Mouse (Mus musculus) gastrocnemius, adult 2 months (tissue): ENCODE data around the gene Slc13a2. TPM values are rescaled to one million over a fixed set of nuclear protein-coding genes. Genes with fewer than 3 reads are reported as not detected.

ENCODE experiments used
- DNase-seq: peaks from one replicate; pipeline ENCODE4 v3.0.0; 2022
- H3K27ac ChIP-seq: fragments of 200-600 bp; 2 replicates; pipeline ENCODE4 v1.8.1; 2022; ENCODE audit warnings: mild to moderate bottlenecking
- H3K4me3 ChIP-seq: fragments of 200-600 bp; 2 replicates; pipeline ENCODE4 v1.8.1; 2022; ENCODE audit warnings: mild to moderate bottlenecking, moderate library complexity
- CTCF ChIP-seq: fragments of 200-600 bp; IDR thresholded peaks from 2 replicates; pipeline ENCODE4 v1.8.1; 2022; ENCODE audit warnings: antibody characterized with exemption, mild to moderate bottlenecking, moderate library complexity
- intact Hi-C: fragments of 180-260 bp; cut with DNase I; formaldehyde crosslinking; loops from one replicate; pipeline ENCODE4 v1.15.1; 2025
- total RNA-seq, 2 experiments: library from RNA; stranded (reverse); gene quantifications; 2 replicates each; pipeline ENCODE4 v1.2.3; 2021

Slc13a2 gene
- total RNA-seq, 2 experiments from 2014 or later, result not detected

DNA sequence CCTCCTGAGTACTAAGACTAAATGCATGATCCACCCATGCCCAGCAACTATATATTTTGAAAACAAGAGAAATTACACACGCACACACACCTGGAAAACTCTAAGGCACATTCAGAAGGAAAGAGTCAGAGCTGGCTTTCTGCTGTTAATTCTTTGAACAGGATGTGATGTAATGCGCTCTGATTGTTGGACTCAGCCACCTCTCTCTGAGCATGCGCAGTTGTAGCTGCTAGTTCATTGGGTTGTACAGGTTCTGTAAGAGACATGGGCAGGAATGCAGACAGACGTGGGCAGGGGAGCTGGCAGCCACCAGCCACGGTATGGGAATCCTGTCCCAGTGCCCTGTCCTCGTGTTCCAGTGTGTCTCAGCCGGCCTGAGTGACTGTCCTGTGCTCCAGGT, 32.3 kb upstream of the Slc13a2 start:
- H3K27ac ChIP-seq, result no peak overlapping the region

DNA sequence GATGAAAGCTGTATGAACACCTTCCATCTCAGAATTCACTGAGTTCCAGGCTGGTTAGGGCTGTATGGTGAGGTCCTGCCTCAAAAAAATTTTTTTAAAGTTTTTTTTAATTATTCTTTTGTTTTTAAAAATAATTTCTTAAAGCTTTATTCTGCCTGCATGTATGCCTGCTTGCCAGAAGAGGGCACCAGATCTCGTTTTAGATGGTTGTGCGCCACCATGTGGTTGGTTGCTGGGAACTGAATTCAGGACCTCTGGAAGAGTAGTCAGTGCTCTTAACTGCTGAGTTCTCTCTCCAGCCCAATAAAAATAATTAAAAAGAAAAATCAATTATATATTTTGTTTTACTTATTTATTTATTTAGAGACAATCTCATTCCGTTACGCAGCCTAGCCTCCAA, 31.7 kb upstream of the Slc13a2 start:
- DNase-seq, result peak; percentile 68
- Histone ChIP-seq H3K4me3 (no peak overlapping the region), H3K27ac (no peak overlapping the region)
- intact Hi-C loops, result no loop called here
- TF ChIP-seq CTCF, result peak; percentile 97

More for the DNA sequence above, 32.3 kb upstream of the Slc13a2 start:
- no peak for TF ChIP-seq CTCF
- intact Hi-C loops, result no loop called here
- no peak overlapping the region for H3K4me3 ChIP-seq
- DNase-seq, result no peak

DNA sequence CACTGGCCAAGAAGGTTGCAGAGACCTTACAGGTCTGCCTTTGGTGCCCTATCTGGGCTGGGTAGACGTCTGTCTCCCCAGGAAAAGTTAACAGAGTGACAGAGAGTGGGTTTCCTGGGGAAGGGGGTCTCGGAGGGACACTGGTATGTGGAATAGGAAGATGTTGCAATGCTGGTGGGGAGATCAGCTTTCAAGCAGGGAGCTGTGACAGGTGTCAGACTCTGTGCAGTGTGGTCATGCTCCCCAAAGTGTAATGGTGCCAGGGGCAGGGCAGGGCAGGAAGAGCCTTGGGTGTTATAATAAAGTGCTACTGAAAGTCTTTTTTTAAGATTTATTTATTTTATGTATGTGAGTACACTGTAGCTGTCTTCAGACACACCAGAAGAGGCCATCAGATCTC, 28.3 kb upstream of the Slc13a2 start:
- no peak for TF ChIP-seq CTCF
- no peak overlapping the region for H3K27ac ChIP-seq
- intact Hi-C loops, result no loop called here
- DNase-seq, result no peak
- H3K4me3 ChIP-seq, result no peak overlapping the region

DNA sequence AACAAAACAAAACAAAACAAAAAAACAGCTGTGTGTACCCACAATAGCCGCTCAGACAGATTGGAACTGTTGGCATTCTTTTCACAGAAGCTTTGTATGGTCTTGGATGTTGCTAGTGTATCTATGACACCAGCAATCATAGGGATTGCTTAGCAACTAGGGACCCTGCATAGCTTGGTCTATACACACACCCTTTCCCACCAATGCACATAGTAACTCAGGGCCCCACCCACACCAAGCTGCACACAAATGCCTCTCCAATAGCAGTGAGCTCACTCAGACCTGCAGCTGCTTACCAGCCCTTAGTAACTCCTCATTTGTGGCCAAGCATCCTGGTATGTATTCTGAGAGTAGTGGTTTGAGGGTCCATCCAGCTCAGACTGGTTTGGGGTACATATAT, 26.2 kb upstream of the Slc13a2 start:
- no peak for DNase-seq
- no peak for TF ChIP-seq CTCF

DNA sequence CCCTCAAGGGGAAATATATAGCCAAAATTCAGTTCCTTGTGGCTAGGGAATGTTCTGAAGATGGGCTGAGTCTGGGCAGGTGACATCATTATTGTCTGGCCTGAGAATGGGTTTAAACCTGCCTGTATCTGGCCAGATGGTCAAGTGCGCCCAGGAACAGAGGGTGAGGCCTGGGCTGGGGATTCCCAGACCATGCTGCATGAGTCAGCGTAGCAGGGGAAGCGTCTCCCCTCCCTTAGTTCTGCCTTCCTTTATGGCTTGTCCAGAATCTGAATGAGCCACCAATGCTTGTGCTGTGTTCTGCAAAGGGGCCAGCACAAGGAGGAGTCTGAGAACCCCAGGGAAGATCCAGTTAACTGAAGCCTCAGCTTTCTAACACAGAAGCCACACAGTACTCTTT, 25.2 kb upstream of the Slc13a2 start:
- no peak overlapping the region for H3K4me3 ChIP-seq
- intact Hi-C loops, result no loop called here
- no peak for TF ChIP-seq CTCF
- peak; percentile 25 for DNase-seq
- H3K27ac ChIP-seq, result no peak overlapping the region

More for the DNA sequence above, 26.2 kb upstream of the Slc13a2 start:
- Histone ChIP-seq H3K4me3 (no peak overlapping the region), H3K27ac (no peak overlapping the region)
- intact Hi-C loops, result no loop called here

DNA sequence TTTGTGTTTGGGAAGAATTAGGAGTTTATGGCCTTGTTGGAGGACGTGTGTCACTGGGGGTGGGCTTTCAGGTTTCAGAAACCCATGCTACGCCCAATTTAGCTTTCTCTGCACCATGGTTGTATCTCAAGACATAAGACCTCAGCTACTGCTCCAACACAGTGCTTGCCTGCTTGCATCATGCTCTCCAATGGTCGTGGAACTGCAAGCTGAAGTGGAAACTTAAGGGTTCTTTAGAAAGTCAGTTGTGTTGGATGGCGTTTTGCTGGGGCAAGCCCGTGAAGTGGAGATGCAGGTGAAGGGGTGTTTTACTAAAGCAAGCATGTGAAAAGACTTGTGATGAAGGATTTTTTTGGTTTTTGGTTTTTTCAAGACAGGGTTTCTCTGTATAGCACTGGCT, 21.1 kb upstream of the Slc13a2 start:
- no peak overlapping the region for H3K4me3 ChIP-seq
- no peak overlapping the region for H3K27ac ChIP-seq
- intact Hi-C loops, result no loop called here
- no peak for TF ChIP-seq CTCF
- DNase-seq, result no peak

DNA sequence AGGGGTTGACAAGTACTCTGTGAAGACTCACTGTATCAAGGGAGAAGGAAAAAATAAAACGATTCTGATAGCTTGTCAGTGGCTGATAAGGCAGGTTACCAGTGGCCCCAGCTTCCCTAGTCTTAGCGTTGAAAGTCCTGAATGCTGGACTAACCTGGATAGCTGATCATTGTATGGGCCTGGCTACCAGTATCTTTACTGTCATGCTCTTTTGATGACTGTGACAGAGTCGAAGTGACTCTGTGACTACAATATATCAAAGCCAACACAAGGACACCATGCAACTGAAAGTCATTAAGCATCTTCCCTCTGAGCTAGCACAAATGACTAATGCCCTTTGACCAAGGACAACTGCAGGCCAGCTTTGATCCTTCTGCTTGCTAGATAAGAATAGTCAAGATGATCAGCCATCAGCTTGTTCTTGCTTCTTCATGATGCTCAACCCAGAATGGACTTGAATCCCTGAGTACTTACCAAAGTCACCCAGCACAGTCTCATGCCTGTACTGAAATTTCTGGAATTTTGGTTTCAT, 16.4 kb upstream of the Slc13a2 start:
- Histone ChIP-seq H3K27ac (no peak overlapping the region), H3K4me3 (no peak overlapping the region)
- no peak for TF ChIP-seq CTCF
- intact Hi-C loops, result no loop called here
- no peak for DNase-seq

DNA sequence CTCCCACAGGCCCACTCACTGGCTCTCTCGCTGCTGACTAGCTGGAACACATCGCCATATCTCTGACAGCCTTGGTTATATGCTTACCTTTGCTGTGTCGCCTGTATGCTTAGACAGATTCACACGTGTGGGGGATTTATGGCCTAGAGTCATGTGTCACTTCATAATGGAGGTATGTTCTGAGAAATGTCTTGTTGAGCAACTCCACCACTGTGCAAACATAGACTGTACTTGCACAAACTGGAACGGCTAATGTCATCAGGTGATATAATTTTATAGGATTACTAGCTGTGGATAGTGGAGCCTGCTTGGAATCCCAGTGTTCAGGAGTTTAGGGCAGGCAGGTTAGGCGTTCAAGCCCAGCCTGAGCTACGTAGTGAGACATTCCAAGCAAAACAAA, 15.2 kb upstream of the Slc13a2 start:
- intact Hi-C loops, result no loop called here
- Histone ChIP-seq H3K27ac (no peak overlapping the region), H3K4me3 (no peak overlapping the region)
- DNase-seq, result no peak
- no peak for TF ChIP-seq CTCF

DNA sequence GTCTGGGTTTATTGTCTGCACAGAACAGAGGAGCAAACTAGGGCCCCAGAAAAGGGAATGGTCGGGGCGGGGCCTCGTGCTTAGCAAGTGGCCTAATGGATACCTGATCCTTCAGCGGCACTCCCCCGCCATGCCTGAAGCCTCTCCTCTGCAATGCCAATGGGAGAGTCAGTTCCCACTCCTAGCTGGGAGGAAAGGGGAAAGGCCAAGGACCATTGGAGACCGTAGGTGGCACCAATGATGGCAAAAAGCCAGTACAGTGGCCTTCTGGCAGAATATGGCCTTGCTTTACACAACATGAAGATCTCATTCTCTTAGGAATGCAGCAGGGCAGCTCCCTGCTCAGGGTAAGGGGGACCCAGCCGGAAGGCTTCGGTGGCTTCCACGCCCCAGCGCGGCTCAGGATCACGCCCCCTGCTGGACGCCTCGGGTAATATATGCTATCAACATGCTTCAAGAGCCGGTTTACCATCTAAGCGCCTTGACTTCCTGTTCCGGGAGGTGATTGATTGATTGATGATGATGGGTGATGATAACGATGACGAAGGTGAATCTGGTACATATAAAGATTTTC, 13.8 kb upstream of the Slc13a2 start:
- Histone ChIP-seq H3K4me3 (no peak overlapping the region), H3K27ac (no peak overlapping the region)
- DNase-seq, result peak; percentile 25
- intact Hi-C loops, result no loop called here
- peak; percentile 47 for TF ChIP-seq CTCF

DNA sequence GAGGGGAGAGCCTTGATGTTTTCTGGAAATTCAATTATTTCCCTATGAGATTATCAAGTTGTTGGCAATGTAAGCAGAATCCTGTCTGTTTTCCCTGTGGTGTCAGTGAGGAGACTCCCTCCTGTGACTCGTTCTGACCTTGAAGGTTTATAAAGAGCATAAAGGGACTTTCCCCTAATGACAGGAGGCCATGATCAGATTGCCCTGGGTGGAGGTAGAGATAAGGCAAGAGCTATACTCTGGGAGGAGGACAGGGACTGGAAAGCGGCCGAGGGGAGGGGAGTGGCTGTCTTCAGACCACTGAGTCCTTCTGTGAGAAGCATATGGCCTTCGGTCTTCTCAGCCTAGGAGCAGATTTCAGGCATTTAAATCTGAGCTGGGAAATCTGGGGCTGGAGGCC, 12.0 kb upstream of the Slc13a2 start:
- no peak overlapping the region for H3K27ac ChIP-seq
- intact Hi-C loops, result no loop called here
- TF ChIP-seq CTCF, result no peak
- no peak overlapping the region for H3K4me3 ChIP-seq
- no peak for DNase-seq

DNA sequence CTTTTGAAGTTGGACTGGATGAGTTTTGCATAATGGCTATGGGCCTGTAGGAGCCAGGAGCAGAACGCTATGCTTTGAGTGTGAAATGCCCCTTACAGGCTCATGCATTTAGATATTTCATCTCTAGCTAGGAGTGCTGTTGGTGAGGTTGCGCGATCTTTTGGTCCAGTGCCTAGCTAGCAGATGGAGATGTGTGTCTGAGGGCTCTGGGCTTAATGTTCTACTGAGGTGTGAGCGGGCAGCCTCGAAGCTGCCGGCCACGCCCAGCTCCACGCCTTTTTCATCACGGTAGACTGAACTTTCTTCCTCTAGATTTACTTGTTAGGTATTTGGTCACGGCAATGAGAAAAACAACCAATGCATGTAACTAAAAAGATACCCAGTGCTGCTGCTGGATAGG, 9.2 kb upstream of the Slc13a2 start:
- intact Hi-C loops, result no loop called here
- Histone ChIP-seq H3K27ac (no peak overlapping the region), H3K4me3 (no peak overlapping the region)
- DNase-seq, result no peak
- no peak for TF ChIP-seq CTCF

DNA sequence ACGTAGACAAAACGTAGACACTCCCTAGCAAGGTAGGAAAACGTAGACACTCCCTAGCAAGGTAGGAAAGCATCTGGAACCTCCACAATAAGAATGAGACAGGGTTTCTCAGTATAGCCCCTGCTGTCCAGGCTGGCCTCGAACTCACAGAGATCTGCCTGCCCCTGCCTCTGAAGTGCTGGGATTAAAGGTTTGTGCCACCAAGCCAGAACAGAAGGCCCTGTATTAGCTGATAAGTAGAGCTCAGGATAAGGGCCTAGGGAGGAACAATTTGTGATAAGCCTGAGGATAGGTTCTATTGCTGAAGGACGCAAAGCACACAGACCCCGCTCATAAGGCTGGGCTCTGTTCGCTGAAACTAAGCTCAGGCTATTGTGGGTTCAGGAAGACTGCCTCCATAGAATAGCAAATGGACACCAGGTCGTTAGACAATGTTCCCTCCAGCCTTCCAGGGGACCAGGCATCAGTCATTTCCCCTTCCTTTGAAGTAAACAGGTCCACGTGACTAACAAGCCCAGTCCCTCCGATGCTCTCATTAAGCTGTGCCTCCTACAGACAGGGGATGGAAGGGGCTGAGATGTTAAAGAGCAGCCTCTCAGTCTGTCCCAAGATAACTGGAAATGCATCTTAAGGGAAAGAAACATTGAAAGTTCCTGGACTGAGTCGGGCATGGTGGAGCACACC, 8.3 kb upstream of the Slc13a2 start:
- intact Hi-C loops, result no loop called here
- no peak for TF ChIP-seq CTCF
- no peak overlapping the region for H3K27ac ChIP-seq
- H3K4me3 ChIP-seq, result no peak overlapping the region
- DNase-seq, result no peak

DNA sequence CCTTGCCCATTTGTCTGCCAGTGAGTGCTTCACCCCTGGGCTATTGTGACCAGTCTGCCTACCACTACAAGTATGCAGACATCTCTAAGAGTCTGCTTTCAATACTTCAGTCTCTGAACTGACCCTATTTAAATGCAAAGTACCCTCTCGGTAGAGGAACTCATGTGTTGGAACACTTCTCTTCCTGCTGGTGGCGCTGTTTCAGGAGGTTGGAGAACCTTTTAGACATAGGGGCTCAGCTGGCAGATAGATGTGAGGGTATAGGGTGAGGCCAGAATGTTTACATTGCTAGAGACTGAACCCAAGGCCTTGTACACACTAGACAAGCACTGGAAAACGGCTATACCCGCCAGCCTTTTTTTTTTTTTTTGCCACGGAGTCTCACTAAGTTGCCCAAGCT, 6.3 kb upstream of the Slc13a2 start:
- TF ChIP-seq CTCF, result no peak
- DNase-seq, result no peak

DNA sequence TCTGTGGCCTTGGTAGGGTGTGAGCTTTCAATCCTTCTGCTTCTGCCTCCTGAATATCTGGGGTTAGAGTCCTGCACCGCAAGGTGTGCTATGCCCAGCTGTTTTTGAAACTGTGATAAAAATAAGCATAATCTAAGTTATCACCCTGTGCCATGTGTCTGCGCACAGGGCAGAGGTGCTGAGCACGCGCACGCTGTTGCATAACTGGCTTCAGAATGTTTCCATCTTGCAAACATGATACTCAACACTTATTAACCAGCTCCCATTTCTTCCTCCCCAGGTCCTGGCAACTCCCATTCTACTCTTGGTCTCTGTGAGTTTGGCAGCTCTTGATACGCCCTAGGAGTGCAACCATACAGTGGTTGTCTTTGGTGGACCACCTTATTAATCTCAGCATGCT, 5.6 kb upstream of the Slc13a2 start:
- no peak for TF ChIP-seq CTCF
- intact Hi-C loops, result no loop called here
- Histone ChIP-seq H3K4me3 (no peak overlapping the region), H3K27ac (no peak overlapping the region)
- no peak for DNase-seq

More for the DNA sequence above, 6.3 kb upstream of the Slc13a2 start:
- H3K4me3 ChIP-seq, result no peak overlapping the region
- no peak overlapping the region for H3K27ac ChIP-seq
- intact Hi-C loops, result no loop called here
